Mouse (Mus musculus) limb, embryonic 14.5 days (tissue): ENCODE measurements around the gene Tll1. TPM values are rescaled to one million over a fixed set of nuclear protein-coding genes. Genes with fewer than 3 reads are reported as not detected.
"Not testable (repeated sequence)": the region's sequence is repeated elsewhere in the genome, so short reads cannot be mapped to it uniquely, and the experiment has no call there.

Experiments
- ATAC-seq: fragments of 200-750 bp; cut with Nextera tagmentation; 2 replicates; pipeline ENCODE4 v1.8.0; 2017; ENCODE audit warnings: low read depth, moderate number of reproducible peaks, moderate TSS enrichment; ENCODE audit not compliant: low FRiP score
- DNase-seq: peaks from one replicate; pipeline ENCODE4 v3.0.0-alpha.2; 2015; ENCODE audit warnings: low spot score
- H3K27ac ChIP-seq: fragments of 300-500 bp; sonication (generic); replicated peaks from 2 replicates; pipeline ENCODE4 v1.5.1; 2014; ENCODE audit warnings: low read depth, mild to moderate bottlenecking, low read length, moderate library complexity, mixed read lengths
- H3K27me3 ChIP-seq: fragments of 300-500 bp; sonication (generic); 2 replicates; pipeline ENCODE4 v1.6.1; 2014; ENCODE audit warnings: low read length, mixed read lengths; ENCODE audit not compliant: control insufficient read depth, insufficient read depth
- H3K36me3 ChIP-seq: fragments of 300-500 bp; sonication (generic); 2 replicates; pipeline ENCODE4 v1.6.1; 2014; ENCODE audit warnings: mild to moderate bottlenecking, low read length, moderate library complexity, mixed read lengths; ENCODE audit not compliant: control insufficient read depth, insufficient read depth
- H3K4me1 ChIP-seq: fragments of 300-500 bp; sonication (generic); 2 replicates; pipeline ENCODE4 v1.6.1; 2014; ENCODE audit warnings: antibody characterized with exemption, low read length, mixed read lengths; ENCODE audit not compliant: control insufficient read depth, insufficient read depth
- H3K4me2 ChIP-seq: fragments of 300-500 bp; sonication (generic); replicated peaks from 2 replicates; pipeline ENCODE4 v1.6.1; 2014; ENCODE audit warnings: low read depth, mild to moderate bottlenecking, low read length, moderate library complexity; ENCODE audit not compliant: severe bottlenecking
- H3K4me3 ChIP-seq: fragments of 300-500 bp; sonication (generic); replicated peaks from 2 replicates; pipeline ENCODE4 v1.5.1; 2014; ENCODE audit warnings: low read length
- H3K9ac ChIP-seq: fragments of 300-500 bp; sonication (generic); 2 replicates; pipeline ENCODE4 v1.6.1; 2014; ENCODE audit warnings: mild to moderate bottlenecking, low read depth, low read length, moderate library complexity; ENCODE audit not compliant: severe bottlenecking
- H3K9me3 ChIP-seq: fragments of 300-500 bp; sonication (generic); 2 replicates; pipeline ENCODE4 v1.6.1; 2016; ENCODE audit warnings: low read length; ENCODE audit not compliant: control insufficient read depth
- POLR2A ChIP-seq: fragments of 200-500 bp; IDR thresholded peaks from 2 replicates; pipeline ENCODE4 v1.8.0; 2012; ENCODE audit warnings: inconsistent platforms, mild to moderate bottlenecking, moderate library complexity, borderline replicate concordance; ENCODE audit not compliant: insufficient read depth, insufficient read length; ENCODE audit errors: extremely low read depth
- WGBS: fragments of 180-500 bp; shearing (Covaris S2); extraction: QIAGEN DNeasy Blood & Tissue Kit; methylation state at CpG from one replicate; pipeline ENCODE4 v1.1.7; 2014; 5-methylcytosine and 5-hydroxymethylcytosine counted together
- polyA plus RNA-seq, 2 experiments: library from polyadenylated mRNA; depleted of rRNA in 1 of 2; stranded (reverse) in 1 of 2; unstranded in 1 of 2; fragments of >200 nt; fragmentation: Nextera tagmentation in 1 of 2; extraction: Ambion mirVana in 1 of 2; gene quantifications; 2 replicates each; pipeline versions ENCODE4 v1.2.1 to v1.2.3; 2012 to 2014

Tll1 gene
- polyA plus RNA-seq, 2 experiments: 2.6 to 3.2 TPM

DNA sequence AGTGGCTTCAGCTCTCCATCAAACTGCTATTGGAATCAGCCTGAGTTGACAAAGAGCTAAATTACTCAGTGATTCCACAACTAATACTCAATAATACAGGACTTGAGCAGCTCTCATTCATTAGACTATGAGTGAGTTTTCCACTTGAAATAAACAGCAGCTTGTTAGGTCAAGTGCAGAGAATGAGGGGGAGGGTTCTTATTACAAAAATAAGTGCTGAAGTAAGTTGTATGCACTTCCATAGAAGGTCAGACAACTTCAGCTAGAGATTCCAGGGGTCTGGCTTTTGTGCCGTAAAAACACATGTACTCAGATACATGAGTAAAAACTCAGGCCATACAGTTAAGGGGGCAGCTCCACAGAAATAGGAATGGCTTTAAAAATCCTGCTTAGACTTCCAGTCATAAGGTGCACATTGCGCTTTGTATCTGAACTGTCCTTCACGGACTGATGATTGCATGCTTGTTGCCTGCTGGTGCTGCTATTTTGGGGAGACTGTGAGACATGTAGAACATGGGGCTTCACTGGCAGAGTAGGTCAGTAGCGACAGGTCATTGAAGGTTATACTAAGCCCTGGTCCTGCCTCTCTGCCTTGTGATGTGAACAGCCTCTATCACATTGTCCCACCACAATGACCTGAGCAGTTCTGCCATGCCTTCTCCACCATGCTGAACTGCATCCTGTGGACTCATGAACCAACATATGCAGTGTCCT, 175.2 kb downstream of the Tll1 start:
- no peak for ATAC-seq
- no peak overlapping the region for H3K4me3 ChIP-seq

DNA sequence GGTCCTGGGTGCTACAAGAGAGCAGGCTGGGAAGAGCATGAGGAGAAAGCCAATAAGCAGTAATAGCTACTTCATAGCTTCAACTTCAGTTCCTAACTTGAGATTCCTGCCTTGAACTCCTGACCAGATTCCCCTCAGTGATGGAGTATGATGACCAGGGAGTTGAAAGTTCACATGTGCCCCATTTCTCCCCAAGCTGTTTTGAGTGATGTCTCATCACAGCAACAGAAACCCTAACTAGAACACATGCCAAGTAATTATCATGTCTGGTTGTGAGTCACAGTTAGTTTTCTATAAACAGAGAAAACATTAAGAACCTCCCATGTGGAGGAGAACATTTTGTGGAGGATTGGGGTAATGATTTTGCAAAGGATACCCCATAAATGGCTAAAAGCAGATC, 176.0 kb downstream of the Tll1 start:
- no peak for TF ChIP-seq POLR2A
- ATAC-seq: no peak
- DNase-seq: no peak
- Histone ChIP-seq H3K4me3 (no peak overlapping the region), H3K9ac (no peak overlapping the region), H3K9me3 (no peaks in the 10 kb centered on the region), H3K36me3 (no peaks in the 10 kb centered on the region), H3K27me3 (no peaks in the 10 kb centered on the region), H3K4me2 (no peak overlapping the region), H3K27ac (no peak overlapping the region), H3K4me1 (no peaks in the 10 kb centered on the region)

More for the DNA sequence above, 175.2 kb downstream of the Tll1 start:
- no peak for DNase-seq
- Histone ChIP-seq H3K36me3 (no peaks in the 10 kb centered on the region), H3K4me1 (no peaks in the 10 kb centered on the region), H3K9me3 (no peaks in the 10 kb centered on the region), H3K9ac (no peak overlapping the region), H3K27me3 (no peaks in the 10 kb centered on the region), H3K27ac (no peak overlapping the region), H3K4me2 (no peak overlapping the region)
- 84% methylated on average over 4 of the region's 4 CpGs for WGBS
- no peak for TF ChIP-seq POLR2A

DNA sequence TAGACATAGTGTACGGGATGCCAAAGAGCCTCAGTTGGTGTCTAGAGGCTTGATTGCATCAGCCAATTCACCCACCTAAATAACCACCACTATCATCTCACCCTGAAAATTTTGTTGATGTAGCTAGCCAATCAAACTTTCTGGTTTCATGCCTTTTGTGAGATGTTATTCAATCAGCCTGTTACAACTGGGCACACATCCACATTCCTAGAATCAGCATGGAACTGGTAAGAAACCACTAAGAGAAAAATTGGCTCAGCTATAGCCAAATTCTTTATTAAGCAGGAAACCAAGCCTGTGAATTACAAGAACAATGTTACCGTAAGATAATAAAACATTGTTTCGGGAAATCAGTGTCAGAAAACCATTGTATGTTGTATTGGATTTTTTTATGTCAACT, 176.5 kb downstream of the Tll1 start:
- ATAC-seq (no peak), DNase-seq (peak; percentile 25)
- Histone ChIP-seq H3K9ac (no peak overlapping the region), H3K4me3 (no peak overlapping the region), H3K27me3 (no peaks in the 10 kb centered on the region), H3K36me3 (no peaks in the 10 kb centered on the region), H3K9me3 (no peaks in the 10 kb centered on the region), H3K27ac (no peak overlapping the region), H3K4me2 (no peak overlapping the region), H3K4me1 (no peaks in the 10 kb centered on the region)
- no peak for TF ChIP-seq POLR2A
- WGBS: 79% methylated on average over 3 of the region's 3 CpGs

DNA sequence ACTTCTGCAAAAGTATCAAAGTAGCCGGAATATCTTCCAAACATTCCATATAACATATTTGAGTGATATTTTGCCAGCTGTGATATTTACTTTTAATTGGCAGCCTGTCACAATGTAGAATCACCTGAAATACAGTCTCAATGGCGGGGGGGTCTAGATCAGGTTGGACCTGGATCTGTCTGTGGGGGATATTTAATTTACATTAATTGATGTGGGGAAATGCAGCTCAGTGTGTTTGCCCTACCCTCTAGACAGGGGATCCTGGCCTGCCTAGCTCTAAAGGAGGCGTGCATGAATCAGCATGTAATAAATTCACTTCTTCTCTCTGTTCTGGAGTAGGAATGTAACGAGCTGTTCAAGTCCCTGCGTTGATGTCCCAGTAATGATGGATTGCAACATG, 181.7 kb downstream of the Tll1 start:
- TF ChIP-seq POLR2A: no peak
- no peak overlapping the region for H3K9ac ChIP-seq
- no peaks in the 10 kb centered on the region for H3K9me3 ChIP-seq
- WGBS: 64% methylated on average over 5 of the region's 5 CpGs
- no peak for ATAC-seq
- H3K27ac ChIP-seq: no peak overlapping the region
- H3K4me3 ChIP-seq: no peak overlapping the region
- no peak for DNase-seq
- H3K4me1 ChIP-seq: no peaks in the 10 kb centered on the region
- no peaks in the 10 kb centered on the region for H3K27me3 ChIP-seq
- H3K4me2 ChIP-seq: no peak overlapping the region
- H3K36me3 ChIP-seq: no peaks in the 10 kb centered on the region

DNA sequence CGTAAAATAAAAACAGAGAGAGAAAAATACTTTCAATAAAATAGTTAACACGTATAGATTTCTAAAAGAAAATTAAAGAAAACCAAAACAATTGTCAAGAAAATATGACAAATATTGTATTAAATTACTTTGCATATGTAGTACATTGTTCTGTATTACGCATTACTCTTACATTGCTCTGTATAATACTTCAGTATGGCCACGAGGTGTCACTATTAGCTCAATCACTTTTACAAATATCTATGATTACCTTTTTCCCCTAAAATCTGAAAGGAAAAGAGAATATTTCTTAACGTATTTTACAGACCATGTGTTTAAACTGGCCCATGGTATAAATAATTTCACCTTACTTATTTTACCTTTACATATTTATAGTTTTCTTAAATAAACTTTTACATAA, 182.5 kb downstream of the Tll1 start:
- Histone ChIP-seq H3K4me2 (no peak overlapping the region), H3K9me3 (no peaks in the 10 kb centered on the region), H3K9ac (no peak overlapping the region), H3K4me1 (no peaks in the 10 kb centered on the region), H3K27ac (no peak overlapping the region), H3K36me3 (no peaks in the 10 kb centered on the region), H3K4me3 (no peak overlapping the region), H3K27me3 (no peaks in the 10 kb centered on the region)
- DNase-seq: peak; percentile 91
- TF ChIP-seq POLR2A: no peak
- ATAC-seq: peak; percentile 67; the same call in 1 of the 2 replicates
- 32% methylated on average over 5 of the region's 5 CpGs for WGBS

DNA sequence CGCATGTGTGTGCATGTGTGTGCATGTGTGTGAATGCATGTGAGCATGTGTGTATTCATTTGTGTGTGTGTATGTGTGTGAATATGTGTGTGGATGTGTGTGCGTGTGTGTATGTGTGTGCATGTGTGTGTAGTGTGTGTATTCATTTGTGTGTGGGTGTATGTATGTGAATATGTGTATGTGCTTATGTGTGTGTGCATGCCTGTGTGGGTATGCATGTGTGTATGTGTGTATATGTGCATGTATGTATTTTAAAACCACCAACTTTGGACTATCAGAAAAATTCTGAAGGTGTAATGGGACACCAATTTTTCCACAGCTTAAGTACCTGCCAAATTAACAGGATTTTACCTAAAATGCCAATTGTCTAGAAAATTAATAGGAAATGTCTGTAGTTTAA, 183.0 kb downstream of the Tll1 start:
- Histone ChIP-seq H3K9me3 (no peaks in the 10 kb centered on the region), H3K4me3 (no peak overlapping the region), H3K27me3 (no peaks in the 10 kb centered on the region), H3K27ac (no peak overlapping the region), H3K9ac (no peak overlapping the region), H3K4me1 (no peaks in the 10 kb centered on the region), H3K4me2 (no peak overlapping the region), H3K36me3 (no peaks in the 10 kb centered on the region)
- TF ChIP-seq POLR2A: no peak
- DNase-seq (no peak), ATAC-seq (no peak)
- 92% methylated on average over 2 of the region's 2 CpGs for WGBS

DNA sequence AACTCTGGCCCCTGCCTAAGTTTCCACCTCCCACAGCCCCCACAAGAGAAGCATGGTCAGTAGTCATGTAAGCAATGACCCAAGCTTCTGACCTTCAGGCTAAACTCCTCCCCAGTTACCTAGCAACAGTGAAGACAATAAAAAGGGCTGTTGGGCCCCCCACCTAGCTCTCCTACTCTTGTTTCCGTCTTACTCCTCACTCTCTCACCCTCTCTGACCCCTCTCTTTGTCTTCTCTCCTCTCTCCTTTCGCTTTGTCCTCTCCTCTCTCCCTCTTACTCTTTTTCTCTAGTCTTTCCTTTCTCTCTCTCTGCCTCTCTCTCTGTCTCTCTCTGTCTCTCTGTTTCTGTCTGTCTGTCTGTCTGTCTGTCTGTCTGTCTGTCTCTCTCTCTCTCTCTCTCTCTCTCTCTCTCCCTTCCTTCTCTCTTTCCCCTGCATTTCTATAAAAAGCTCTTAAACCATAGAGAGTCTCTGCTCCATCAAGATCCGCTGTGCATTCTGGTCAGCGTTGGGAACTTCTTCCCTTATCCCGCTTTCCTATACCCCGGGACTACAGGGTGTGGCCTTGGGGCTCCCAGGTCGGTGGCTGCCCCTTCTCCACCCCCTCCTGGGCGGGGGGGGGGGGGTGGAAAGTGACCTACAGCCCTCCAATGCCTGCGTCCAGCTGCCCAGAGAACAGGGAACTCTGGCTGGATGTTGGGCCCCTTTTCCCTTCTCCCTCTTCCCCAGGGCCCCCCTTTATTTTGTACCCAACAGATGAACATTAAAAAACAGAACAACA, 235.3 kb downstream of the Tll1 start:
- not testable (repeated sequence) for H3K9me3 ChIP-seq, H3K4me2 ChIP-seq, DNase-seq, H3K4me3 ChIP-seq, ATAC-seq, H3K4me1 ChIP-seq, H3K27ac ChIP-seq, H3K36me3 ChIP-seq, H3K9ac ChIP-seq, H3K27me3 ChIP-seq
- 44% methylated on average over 9 of the region's 9 CpGs for WGBS
